Mouse (Mus musculus) bone marrow, adult 2 months (tissue): ENCODE measurements around the gene Denr.

Source experiments
- CTCF ChIP-seq: fragments of 200-500 bp; IDR thresholded peaks from 2 replicates; pipeline ENCODE4 v1.5.1; 2011; ENCODE audit warnings: low read length, control low read depth; ENCODE audit not compliant: control insufficient read depth, insufficient read depth
- POLR2A ChIP-seq: fragments of 200-500 bp; IDR thresholded peaks from 2 replicates; pipeline ENCODE4 v1.6.1; 2011; ENCODE audit warnings: low read depth, mild to moderate bottlenecking, control low read depth, low read length, borderline replicate concordance; ENCODE audit not compliant: control insufficient read depth

DNA sequence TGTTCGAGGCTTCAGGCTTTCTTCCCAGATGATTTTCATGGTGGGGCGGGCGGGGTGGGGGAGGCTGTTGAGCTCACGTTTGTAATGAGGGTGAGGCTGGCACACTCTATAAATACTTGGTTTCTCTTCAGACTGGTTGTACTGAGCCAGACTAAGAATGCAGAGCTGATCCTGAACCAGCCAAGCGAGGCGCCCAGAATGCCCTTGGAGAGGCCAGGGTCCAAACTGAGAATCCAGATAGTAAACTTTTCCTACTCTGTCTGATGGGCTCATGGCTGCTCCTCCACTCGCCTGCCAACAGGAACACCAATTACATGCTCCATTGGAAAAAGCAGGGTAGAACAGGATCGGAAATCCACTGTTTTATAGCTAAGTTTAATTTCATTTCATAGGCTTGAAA lies 62.2 kb downstream of the Denr start:
- TF ChIP-seq CTCF (no peak), POLR2A (no peak)
